Comparison of ENCODE assay signal across 25 mouse cellular contexts in the genomic region with DNA sequence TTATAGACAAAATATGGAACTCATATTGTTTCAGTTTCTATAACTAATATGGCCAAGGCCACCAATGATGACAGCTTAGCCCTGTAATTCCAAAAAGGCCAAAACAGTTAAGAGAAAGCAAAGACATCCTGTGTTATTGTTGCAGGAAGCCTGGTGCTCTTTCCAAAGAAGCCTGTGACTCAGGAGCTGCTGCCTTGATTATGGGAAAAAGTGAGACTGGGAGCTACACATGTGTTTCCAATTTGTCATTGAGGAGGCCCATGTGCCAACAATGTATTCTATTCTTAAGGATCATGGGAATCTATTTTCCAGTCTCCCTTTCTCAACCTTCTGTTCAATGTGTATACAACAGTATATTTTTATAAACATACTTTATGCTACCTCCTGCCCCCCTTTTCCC.
DNase-seq lines count a peak whose midpoint lies in the region; ATAC-seq lines count a peak whose summit lies in the region.
"Had no signal": no experiment of that assay in that cellular context is flagged by ENCODE, and none has a peak within 500 bp of the region (broad histone marks: within the 10 kb centered on the region; RNA-seq: fewer than 3 reads in every experiment).

No protein-coding gene starts in this region.

- H3K4me3 ChIP-seq in embryonic facial prominence, embryonic 14.5 days (ENCODE audit: low read depth, low read length) = no peak overlapping the region
- no peak overlapping the region for H3K4me3 ChIP-seq in limb, embryonic 13.5 days
- no peak overlapping the region for H3K4me3 ChIP-seq in intestine, embryonic 16.5 days (ENCODE audit: low read length)
- H3K4me3 ChIP-seq: forebrain, embryonic 10.5 days; forebrain, embryonic 15.5 days; heart, adult 2 months; heart, embryonic 15.5 days; intestine, embryonic 15.5 days had no signal

- no peak overlapping the region for H3K27ac ChIP-seq in embryonic facial prominence, embryonic 14.5 days (replicated peaks; ENCODE audit: low read depth, low read length)
- no peak overlapping the region for H3K27ac ChIP-seq in limb, embryonic 13.5 days
- no peak overlapping the region for H3K27ac ChIP-seq in intestine, embryonic 16.5 days (ENCODE audit: low read length)
- H3K27ac ChIP-seq: forebrain, embryonic 10.5 days; forebrain, embryonic 15.5 days; heart, adult 2 months; heart, embryonic 15.5 days; hindbrain, embryonic 14.5 days; intestine, embryonic 15.5 days had no signal

- ATAC-seq in embryonic facial prominence, embryonic 14.5 days (ENCODE audit: low read depth) = peak; percentile 22; the same call in 1 of the 2 replicates
- peak; percentile 40; the same call in 1 of the 2 replicates for ATAC-seq in limb, embryonic 13.5 days (ENCODE audit: low FRiP score, low read depth)
- no peak for ATAC-seq in intestine, embryonic 16.5 days
- ATAC-seq: activated CD4-positive, CD25-positive, alpha-beta regulatory T cell, adult 4 months; forebrain, embryonic 15.5 days; intestine, embryonic 15.5 days; Patski had no signal

- H3K9ac ChIP-seq in embryonic facial prominence, embryonic 14.5 days (ENCODE audit: low read depth, low read length) = no peak overlapping the region
- no peak overlapping the region for H3K9ac ChIP-seq in limb, embryonic 13.5 days
- no peak overlapping the region for H3K9ac ChIP-seq in intestine, embryonic 16.5 days (ENCODE audit: low read depth, low read length)
- H3K9ac ChIP-seq: forebrain, embryonic 15.5 days; heart, embryonic 15.5 days; hindbrain, embryonic 14.5 days; intestine, embryonic 15.5 days had no signal

- DNase-seq in adipocyte (ENCODE audit: low spot score) = peak; percentile 4
- DNase-seq in embryo, embryonic 11 days = peak; percentile 49
- peak; percentile 84 for DNase-seq in embryonic facial prominence, embryonic 14.5 days (ENCODE audit: low spot score)
- no peak for DNase-seq in left cerebral cortex, postnatal 4 days
- DNase-seq in right cerebral cortex, postnatal 4 days = no peak
- DNase-seq: adrenal gland, adult 2 months; adrenal gland, postnatal 25 days; B cell, adult 2 months; cerebellum, adult 18-20 months; cerebellum, adult 9-11 months; cerebellum, postnatal 36 days; gastrocnemius, postnatal 10 days; heart, adult 2 months; heart, postnatal 14 days; kidney, adult 2 months had no signal

- no peaks in the 10 kb centered on the region for H3K9me3 ChIP-seq in embryonic facial prominence, embryonic 14.5 days (ENCODE audit: control insufficient read depth, low read length)
- no peaks in the 10 kb centered on the region for H3K9me3 ChIP-seq in limb, embryonic 13.5 days
- H3K9me3 ChIP-seq in intestine, embryonic 16.5 days (ENCODE audit: control insufficient read depth, low read length) = no peaks in the 10 kb centered on the region
- H3K9me3 ChIP-seq: forebrain, embryonic 10.5 days; forebrain, embryonic 15.5 days; heart, embryonic 15.5 days; intestine, embryonic 15.5 days had no signal

- intact Hi-C loops in left cerebral cortex, postnatal 4 days (cut with DNase I) = no loop called here

- no peak overlapping the region for H3K4me2 ChIP-seq in embryonic facial prominence, embryonic 14.5 days (ENCODE audit: low read depth, low read length)
- H3K4me2 ChIP-seq in limb, embryonic 13.5 days (replicated peaks) = no peak overlapping the region
- H3K4me2 ChIP-seq in intestine, embryonic 16.5 days (ENCODE audit: low read depth, low read length) = no peak overlapping the region
- H3K4me2 ChIP-seq: forebrain, embryonic 15.5 days; heart, embryonic 11.5 days; heart, embryonic 15.5 days; hindbrain, embryonic 14.5 days; intestine, embryonic 15.5 days had no signal

- H3K4me1 ChIP-seq in embryonic facial prominence, embryonic 14.5 days (ENCODE audit: control insufficient read depth, insufficient read depth, low read length) = no peaks in the 10 kb centered on the region
- peaks cover 10% of the 10 kb centered on the region for H3K4me1 ChIP-seq in limb, embryonic 13.5 days
- H3K4me1 ChIP-seq in intestine, embryonic 16.5 days (ENCODE audit: control insufficient read depth, insufficient read depth, low read length) = no peaks in the 10 kb centered on the region
- H3K4me1 ChIP-seq: forebrain, embryonic 10.5 days; forebrain, embryonic 15.5 days; heart, embryonic 15.5 days; intestine, embryonic 15.5 days had no signal

- H3K27me3 ChIP-seq in embryonic facial prominence, embryonic 14.5 days (replicated peaks; ENCODE audit: control insufficient read depth, insufficient read depth, low read length) = no peaks in the 10 kb centered on the region
- no peaks in the 10 kb centered on the region for H3K27me3 ChIP-seq in limb, embryonic 13.5 days
- H3K27me3 ChIP-seq in intestine, embryonic 16.5 days (replicated peaks; ENCODE audit: control insufficient read depth, insufficient read depth, low read length) = no peaks in the 10 kb centered on the region
- H3K27me3 ChIP-seq: forebrain, embryonic 15.5 days; heart, embryonic 15.5 days; intestine, embryonic 15.5 days; Patski had no signal

- H3K36me3 ChIP-seq in embryonic facial prominence, embryonic 14.5 days (ENCODE audit: control insufficient read depth, insufficient read depth, low read length) = no peaks in the 10 kb centered on the region
- no peaks in the 10 kb centered on the region for H3K36me3 ChIP-seq in limb, embryonic 13.5 days
- no peaks in the 10 kb centered on the region for H3K36me3 ChIP-seq in intestine, embryonic 16.5 days (ENCODE audit: control insufficient read depth, insufficient read depth, low read length)
- H3K36me3 ChIP-seq: forebrain, embryonic 10.5 days; forebrain, embryonic 15.5 days; heart, embryonic 15.5 days; intestine, embryonic 15.5 days had no signal

Comparison
In these comparisons a context has a peak if more than half of its experiments do, and no peak if none do; other contexts are left out.
1. DNase-seq: peak in adipocyte (single experiment), embryo, embryonic 11 days (single experiment) and embryonic facial prominence, embryonic 14.5 days (single experiment); none in left cerebral cortex, postnatal 4 days (single experiment) and right cerebral cortex, postnatal 4 days (single experiment).